Mouse (Mus musculus) urinary bladder, postnatal 4 days (tissue): Measurements from ENCODE around the gene Fgr.
A peak's percentile ranks its signal among the peaks of the same experiment; 100 is the strongest.
"Not testable (repeated sequence)": the region's sequence is repeated elsewhere in the genome, so short reads cannot be mapped to it uniquely, and the experiment has no call there.

ENCODE experiments used
- DNase-seq, 2 experiments: peaks; one replicate each; pipeline ENCODE4 v3.0.0; 2021 to 2022; ENCODE audit warnings: low spot score in 2 of 2

Gene Fgr

DNA sequence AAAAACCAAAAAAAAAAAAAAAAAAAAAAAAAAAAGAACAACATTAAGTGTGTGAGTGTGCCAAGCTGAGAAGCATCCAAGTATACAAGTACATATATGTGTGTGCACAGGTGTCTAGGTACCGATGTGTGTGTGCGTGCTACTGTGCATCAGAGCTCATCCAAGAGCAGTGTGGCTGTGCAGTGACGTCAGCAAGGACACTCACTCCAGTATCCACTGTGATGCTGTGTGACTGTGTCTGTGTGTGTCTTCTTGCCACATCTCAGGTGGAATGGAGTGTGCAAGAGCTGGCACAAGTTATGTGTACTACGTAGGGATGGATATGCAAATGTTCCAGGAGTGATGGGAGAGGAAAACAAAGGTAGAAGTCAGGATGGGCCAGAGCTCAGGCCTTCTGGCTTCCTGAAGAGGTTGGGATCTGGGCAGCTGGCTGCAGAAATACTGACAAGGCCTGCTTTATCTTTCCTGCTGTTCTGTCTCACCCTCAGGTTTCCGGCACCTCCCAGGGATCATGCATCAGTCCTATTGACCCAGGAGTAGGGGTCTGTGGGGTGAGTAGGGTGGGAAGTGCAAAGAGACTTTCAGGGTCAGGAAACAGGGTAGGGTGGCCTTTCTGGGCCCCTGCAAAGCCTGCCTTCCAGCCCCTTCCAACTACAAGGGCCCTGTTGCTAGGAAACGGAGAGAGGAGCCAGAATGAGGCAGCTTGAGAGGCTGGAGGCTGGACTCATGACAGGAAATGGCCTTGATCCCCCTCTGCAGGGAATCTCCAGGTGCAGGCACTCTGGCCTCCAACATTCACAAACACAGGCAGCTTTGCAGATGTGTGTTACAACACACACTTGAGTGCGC is 10.0 kb downstream of the Fgr start:
- DNase-seq: peak in 1 of 2 experiments; percentile 31

DNA sequence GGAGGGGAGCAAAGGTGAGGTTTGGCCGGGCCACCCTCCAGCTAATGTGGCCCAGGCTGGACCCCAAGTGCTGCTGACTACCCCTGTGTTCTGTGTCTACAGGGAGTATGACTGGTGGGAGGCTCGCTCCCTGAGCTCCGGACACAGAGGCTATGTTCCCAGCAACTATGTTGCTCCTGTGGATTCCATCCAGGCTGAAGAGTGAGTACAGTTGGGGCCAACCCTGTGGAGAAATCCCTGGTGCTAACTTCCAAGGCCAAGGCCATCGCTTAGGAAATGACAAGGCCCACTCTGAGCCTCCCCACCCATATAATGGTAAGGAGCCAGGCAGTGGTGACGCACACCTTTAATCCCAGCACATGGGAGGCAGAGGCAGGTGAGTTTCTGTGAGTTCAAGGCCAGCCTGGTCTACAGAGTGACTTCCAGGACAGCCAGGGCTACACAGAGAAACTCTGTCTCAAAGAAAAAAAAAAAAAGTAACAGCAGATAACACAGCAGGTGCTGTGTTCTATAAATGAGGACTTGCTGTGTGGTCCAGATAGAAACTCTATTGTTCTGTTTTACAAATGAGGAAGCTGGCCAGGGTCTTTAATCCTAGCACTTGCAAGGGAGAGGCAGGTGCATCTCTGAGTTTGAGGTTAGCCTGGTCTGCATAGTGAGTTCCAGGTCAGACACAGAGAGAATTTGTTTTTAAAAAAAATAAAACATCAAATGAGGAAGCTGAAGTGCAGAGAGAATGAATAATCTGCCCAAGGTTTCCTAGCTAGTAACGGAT is 14.9 kb downstream of the Fgr start:
- DNase-seq: no peak

DNA sequence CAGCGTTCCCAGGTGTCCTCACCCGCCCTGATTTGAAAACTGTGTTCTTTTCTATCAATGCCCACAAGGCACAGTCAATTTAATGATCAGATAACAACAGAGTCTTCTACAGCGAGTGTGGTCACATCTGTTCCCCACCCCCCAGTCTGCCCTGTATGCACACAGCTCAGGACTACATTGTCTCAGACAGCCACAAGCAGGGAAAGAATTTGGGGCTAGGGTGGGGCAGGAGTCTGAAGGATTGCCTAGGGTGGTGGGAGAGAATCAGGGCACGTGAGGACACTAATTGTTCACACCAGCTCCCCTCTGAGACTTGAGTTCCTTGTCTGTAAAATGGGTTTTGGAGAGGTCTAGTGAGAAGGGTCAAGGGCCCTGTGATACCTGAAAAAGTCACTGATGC is 19.7 kb downstream of the Fgr start:
- DNase-seq: no peak

DNA sequence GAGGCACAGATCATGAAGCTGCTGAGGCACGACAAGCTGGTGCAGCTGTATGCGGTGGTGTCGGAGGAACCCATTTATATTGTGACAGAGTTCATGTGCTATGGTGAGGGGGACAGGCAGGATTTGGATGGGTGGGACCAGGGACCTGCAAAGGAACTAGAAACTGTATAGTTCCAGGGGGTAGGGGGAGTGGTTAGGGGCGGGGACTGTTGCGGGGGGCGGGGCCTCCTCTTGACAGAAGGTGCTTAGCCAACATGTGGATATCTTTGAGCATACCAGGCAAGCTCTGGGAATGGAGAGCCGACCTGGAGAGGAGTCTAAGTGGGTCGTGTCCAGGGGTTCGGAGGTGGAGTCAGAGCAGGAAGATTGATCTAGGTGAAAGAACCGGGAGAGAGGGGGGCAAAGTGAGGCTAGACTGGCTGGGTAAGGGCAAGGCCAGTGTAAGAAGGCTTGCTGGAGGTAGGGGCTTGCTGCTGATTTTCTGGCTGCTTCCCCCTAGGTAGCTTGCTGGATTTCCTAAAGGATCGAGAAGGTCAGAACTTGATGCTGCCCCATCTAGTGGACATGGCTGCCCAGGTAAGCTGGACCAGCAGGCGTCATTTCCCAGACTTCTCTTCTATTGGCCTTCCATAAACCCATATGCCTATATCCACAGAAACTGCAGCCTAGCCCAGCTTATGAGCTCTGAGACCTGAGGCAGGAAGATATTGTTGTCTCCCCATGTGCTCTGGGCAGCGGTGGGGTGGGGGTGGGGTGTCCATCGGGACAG is 23.8 kb downstream of the Fgr start:
- no peak for DNase-seq

DNA sequence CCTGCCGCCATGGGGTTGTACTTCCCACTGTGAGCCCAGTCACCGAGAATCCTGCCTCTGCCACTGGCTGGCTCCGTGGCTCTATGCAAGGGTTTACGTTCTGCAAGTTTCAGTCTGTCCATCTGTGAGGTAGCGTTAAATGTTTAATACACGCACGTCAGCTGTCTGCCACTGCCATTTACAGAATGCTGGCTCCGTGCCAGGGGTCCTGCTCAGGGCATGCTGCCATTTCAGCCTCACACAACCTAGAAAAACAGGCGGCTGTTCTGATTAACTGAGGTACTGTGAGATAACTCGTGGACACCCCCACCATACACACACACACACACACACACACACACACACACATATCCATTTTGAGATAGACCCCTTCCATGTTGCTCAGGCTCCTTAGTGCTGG is 29.0 kb downstream of the Fgr start:
- DNase-seq: no peak

DNA sequence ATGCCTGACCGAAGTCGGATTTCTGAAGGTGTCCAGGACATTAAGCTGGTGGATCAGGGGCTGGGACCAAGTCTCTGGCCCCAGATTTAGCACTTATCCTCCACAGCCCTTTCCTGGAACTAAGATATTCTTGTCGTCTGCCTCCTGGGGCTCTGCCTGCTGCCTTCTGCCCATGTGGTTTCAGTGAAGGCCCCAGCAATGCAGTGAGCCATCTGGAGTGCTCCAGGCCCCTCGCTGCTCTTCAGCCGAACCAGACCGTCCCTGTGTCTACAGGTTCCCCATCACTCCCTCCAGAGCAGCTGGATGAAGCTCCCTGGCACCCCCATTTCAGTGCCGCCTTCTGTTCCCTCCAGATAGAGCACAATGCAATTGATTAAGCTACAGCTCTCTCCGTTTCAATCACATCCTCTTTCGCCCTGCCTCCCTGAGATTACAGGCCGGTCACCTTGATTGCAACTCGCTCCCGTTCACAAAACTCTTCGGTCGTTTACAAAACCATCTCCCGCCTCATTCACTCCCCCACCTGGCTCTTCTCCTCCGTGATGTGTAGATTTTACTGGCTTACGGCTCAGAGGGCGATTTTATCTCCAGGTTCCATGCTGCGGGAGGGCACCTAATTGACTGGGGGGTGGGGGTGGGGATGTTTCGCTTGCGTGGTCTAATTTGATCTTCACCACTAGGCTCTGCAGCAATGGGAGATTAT is 29.6 kb downstream of the Fgr start:
- DNase-seq: no peak

DNA sequence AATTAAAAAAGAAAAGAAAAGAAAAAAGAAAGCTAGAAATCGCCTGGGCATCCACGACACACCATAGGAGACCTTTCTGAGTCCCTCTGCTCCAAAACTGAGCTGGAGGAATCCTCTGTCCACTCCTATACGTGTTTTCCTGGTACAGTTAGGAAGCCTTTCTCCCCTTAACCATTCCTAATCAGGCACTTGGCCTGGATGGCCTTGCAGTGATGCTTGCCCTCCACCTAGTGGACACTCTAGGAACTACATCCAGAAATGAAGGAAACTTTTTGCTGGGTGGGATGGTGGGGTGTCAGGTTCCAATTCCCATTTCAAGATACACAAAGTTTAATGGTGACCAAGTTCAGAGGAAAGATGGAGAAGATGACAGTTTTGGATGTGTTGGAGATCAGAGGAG is 31.3 kb downstream of the Fgr start:
- peak; percentile 50 to 78 for DNase-seq

DNA sequence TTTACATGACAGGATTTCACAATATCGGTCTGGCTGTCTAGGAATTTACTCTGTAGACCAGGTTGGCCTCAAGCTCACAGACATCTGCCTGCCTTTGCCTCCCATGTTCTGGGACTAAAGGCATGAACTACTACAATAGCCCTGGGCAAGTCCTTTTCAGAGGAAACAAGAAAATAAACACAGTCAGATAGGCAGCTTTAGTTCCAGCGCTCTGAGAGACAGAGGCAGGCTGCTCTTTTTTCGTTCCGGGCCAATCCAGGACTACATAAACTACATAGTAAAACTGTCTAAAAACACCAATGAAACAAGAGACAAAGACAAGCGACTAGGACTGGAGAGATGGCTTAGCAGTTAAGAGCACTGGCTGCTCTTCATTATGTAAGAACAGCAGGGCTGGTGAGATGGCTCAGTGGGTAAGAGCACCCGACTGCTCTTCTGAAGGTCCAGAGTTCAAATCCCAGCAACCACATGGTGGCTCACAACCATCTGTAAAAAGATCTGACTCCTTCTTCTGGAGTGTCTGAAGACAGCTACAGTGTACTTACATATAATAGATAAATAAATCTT is 32.1 kb downstream of the Fgr start:
- DNase-seq: not testable (repeated sequence)

DNA sequence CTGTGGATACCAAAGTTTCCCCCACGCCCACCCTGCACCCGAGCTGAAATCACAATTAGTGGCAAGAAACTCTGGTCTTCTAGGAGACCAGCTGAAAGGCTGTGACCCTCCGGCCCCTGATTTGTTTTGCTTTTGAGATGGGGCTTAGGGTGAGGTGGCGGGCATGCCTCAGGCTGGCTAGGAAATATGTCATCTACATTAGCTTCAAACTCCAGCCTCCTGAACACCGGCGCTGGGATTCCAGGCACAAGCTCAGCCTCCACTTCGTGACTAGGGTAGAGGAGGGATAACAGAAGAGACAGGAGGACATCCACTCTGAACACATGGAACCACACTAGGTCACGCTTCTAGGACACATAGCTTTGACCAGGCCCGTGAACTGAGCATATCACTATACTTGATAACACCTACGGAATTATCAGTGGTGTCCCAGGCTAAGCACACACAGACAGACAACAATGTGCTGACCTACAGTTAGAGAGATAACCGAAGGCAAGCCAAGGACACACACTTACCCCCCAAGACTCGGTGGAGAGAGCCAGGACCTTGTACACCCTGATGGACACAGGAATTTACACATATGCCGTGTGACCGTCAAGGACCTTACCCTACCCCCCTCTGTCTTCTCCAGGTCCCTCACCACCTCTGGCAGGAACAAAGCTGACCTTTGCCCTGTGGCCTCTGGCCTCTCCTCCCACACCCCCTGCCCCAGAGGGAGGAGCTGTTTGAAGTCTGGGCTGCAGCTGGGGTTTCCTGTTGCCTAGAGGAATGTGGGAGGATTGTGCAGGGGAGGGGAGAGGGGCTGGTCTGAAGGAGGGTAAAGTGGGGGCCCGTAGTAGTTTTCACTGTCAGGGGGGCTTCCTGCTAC is 33.9 kb downstream of the Fgr start:
- peak in 1 of 2 experiments; percentile 40 for DNase-seq

DNA sequence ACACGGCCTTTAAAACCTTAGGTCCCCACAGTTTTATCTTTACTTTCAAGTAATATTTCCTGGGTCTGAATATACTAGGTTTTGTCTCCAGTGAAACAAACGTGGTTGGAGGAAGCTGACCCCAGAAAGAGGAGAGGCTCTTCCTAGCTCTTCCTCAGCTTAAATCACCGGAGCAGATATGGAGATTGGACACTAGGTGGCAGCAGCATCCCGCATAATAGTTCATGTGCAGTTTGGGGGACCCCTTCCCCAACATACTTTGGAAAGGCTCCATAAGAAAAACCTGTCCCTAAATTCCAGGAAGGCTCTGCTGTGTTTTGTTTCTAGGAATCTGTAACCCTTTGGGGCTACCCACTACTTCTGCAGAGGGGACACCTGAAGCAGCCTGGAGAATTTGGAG is 35.2 kb downstream of the Fgr start:
- DNase-seq: no peak

DNA sequence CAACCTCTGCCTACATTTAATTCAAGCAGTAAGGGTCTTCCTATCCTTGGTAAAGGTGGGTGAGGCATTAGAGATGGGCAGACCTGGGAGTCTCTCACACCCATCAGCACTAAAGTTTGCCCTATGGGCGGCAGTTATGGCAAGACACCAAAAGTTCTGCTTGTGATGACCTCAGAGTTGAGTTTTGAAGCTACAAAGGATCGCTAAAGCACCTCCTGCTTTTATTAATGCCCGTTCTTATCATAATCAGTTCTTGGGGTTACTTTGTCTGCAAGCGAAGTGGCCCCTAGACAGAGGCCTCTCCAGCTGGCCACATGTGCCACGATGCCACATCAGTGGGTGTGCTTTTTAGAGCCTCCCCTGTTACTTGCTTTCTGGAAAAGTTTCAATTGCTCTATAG is 35.8 kb downstream of the Fgr start:
- no peak for DNase-seq

DNA sequence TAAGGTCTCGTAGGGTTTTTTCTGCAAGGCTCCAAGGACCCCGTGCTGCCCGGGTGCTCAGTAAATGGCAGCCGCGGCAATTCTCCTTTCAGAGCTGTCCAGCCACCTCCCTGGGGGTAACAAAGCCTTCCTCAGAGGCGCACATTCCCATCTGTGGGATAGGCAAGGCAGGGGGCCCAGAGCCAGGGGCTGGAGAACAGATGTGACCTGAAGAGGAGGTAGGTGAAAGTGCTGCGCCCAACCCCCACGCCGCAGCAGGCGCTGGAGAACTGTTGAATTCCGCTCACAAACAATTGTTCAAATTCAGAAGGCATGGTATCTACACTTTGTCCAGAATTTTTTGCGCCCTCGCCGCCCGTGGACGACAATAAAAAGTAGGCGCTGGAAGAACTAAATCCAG is 36.7 kb downstream of the Fgr start:
- DNase-seq: no peak

DNA sequence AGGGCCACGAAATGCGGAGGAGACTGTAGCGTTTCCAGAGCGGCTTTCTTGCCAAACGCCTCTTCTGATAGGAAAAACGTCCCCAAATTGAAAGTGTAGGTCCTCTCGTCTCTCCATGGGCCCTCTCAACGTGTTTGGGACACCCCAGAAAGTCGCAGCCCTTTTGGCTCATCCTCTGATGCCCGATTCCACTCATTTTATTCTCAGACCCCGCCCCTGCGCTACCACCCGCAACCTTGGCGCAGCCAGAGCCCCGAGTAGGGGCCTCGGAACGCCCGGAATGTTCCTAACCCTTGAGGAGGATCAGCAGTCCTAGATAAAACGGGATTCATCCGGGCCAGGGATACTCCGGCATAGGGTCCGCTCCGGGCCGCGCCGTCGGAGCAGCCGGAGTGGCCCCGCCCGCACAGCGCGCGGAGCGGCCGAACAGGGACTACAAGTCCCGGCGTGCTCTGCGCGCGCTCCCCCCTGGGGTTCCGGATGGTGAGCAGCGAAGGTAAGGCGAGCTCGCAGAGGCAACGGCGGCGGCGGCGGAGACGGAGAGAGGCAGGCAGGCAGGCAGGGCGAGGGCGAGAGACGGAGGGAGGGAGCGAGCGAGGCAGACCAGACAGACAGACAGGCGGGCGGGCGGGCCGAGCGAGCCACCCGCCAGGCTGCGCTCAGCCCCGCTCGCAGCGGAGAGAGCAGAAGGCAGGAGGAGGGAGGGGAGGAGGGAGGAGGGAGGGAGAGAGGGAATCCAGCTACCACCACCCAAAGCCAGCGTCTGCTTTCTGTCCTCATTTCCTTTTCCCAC is 37.3 kb downstream of the Fgr start, which contains the start of gene Ahdc1:
Gene Ahdc1, plus strand, starts transcription at position 233 of the 793 bp plus-strand sequence.
- DNase-seq: peak; percentile 90 to 93

DNA sequence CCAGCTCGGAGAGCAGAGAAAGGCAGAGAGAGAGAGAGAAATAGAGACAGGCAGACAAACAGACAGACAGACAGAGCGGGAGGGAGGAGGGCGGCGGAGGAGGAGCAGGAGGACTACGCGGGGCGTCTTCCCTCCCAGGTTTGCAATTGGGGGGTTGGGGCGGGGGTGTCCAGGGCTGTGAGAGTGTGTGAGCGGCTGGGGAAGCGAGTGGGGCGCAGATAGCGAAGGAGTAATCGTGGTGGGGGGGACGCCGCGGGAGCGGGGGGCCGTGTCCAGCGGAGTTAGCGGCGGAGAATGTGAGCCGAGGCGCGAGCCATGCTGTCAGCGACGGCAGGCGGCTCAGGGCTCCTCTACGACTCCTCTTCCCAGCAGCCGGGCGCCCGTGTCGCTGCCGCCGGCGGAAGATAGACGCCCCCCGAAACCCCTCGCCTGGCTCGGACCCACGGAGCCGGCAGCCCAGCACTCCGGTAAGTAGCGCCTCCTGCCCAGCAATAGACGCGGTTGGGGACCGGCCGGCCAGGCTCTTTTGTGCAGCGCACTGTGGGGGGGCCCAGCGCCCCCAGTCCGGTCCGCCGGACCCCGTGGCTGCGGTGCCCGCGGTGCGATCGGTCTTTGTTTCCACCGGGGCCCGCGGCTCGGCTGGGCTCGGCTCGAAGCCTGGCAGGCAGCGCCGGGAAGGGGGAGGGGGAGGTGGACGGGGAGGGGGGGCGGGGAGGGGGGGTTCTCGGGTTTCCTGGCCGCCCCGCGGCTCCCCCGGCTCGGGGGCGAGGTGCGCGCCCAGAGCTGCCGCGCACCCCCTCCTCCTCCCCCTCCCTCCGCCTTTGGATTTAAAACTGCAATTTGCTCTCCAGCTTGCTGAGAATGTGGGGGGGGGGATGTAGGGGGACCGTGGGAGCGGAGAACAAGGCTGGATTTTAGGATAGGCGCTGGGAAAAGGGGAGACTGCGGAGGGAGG is 38.2 kb downstream of the Fgr start:
- DNase-seq: peak in 1 of 2 experiments; percentile 61

DNA sequence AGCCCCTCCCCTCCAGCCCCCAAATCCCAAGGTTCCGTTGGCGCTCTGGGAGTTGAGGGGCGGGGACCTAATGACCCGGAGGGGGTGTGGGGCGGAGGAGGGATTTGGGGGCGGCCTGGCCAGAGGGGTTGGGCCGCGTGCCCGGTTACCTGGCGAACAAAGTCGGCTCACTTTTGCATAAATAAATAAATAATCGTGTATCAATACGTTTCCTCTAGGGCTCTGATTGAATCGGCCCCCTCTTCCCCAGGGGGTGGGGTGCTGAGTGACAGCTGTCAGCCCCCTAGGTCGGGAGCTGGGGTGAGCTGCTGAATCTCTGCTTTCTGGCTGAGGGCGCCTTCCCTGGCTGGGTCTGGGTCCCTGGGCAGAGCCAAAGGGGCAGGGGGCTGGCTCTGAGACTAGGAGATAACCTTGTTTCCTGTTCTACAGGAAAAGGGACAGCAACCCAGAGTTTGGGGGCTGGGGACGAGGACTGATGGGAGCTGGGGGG is 38.9 kb downstream of the Fgr start:
- DNase-seq: no peak

DNA sequence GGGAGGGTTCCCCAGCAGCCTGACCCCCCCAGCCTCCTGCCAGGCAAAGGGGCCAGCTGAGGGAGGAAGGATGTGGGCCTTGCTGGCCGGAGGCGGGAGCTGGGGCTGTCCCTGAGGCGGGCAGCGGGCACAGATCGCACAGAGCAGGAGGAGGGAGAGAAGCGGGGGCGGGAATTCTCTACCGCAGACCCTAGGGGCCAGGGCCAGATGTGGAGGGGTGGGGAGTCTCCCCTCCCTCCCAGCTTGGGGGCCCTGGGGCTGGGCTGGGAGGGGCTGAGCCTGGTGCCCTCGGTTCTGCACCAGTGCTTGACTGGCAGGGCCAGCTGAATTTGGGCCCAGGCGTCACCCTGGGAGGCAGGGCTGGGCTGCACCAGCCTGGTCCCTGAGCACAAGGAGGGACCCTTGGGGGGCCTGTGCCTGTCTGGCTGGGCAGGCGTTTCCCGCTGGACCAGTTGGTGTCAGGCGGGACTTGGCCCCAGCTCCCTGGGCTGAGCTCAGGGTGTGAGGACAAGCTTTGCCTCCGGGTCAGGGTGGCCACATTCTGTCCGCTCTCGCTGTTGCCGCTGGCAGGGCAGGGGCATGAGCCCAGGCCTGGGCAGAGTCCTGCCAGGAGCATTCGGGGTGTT is 39.5 kb downstream of the Fgr start:
- DNase-seq: no peak

DNA sequence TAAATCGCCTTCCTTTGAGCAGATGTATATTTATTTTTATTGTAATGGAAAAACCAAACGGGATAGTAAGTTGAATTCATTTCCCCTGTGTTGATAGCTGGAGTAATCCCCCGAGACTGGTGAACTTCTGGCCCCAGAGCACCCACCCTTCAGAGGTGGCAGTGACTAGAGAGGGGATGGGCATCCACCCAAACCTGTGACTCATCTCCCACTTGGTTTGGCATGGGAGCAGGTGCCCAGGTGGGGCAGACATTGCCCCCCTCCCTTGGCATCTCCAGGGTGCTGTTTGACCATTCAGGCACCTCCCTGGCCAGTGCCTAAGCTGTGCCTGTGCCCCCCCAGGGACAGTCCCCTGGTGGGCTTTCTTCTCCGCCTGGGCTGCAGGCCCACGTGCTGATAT is 40.2 kb downstream of the Fgr start:
- DNase-seq: no peak
